Mouse (Mus musculus): ENCODE measurements around the gene Zkscan5.

GRCm38 (mm10) chr5:145230641-145231040 is 26.3 kb downstream of the Zkscan5 start:
- no peak for TF ChIP-seq CTCF (IDR thresholded peaks at IDR 0.05; ENCODE audit: low read depth, low read length)
- TF ChIP-seq POLR2A (IDR thresholded peaks at IDR 0.05; ENCODE audit: insufficient read depth, low read length) = no peak

All from ES-Bruce4 (cell line).